Mouse (Mus musculus) kidney, adult 2 months (tissue): ENCODE results near the gene Dmac2.

Experiments
- CTCF ChIP-seq: fragments of 200-500 bp; conservative IDR thresholded peaks from 2 replicates; pipeline ENCODE4 v1.5.1; 2011; ENCODE audit warnings: low read depth, mild to moderate bottlenecking, control low read depth, low read length, moderate library complexity, mixed read lengths; ENCODE audit not compliant: insufficient read depth, insufficient read length
- POLR2A ChIP-seq: fragments of 200-500 bp; IDR thresholded peaks from one replicate; pipeline ENCODE4 v1.6.1; 2011; ENCODE audit warnings: low read depth, low read length, control low read depth

GRCm38 (mm10) chr7:25671686-25672085 is 52.5 kb downstream of the Dmac2 start:
- no peak for TF ChIP-seq CTCF
- TF ChIP-seq POLR2A: no peak
